Mouse (Mus musculus) liver, postnatal 0 days (tissue): ENCODE measurements around the gene Vat1.

Experiments used
- CTCF ChIP-seq: sonication (generic); IDR thresholded peaks from 2 replicates; pipeline ENCODE4 v1.5.1; 2016; ENCODE audit warnings: antibody characterized with exemption, low read depth
- EP300 ChIP-seq: IDR thresholded peaks from 2 replicates; pipeline ENCODE4 v1.6.1; 2016; ENCODE audit warnings: antibody characterized with exemption, low read depth, mild to moderate bottlenecking

DNA sequence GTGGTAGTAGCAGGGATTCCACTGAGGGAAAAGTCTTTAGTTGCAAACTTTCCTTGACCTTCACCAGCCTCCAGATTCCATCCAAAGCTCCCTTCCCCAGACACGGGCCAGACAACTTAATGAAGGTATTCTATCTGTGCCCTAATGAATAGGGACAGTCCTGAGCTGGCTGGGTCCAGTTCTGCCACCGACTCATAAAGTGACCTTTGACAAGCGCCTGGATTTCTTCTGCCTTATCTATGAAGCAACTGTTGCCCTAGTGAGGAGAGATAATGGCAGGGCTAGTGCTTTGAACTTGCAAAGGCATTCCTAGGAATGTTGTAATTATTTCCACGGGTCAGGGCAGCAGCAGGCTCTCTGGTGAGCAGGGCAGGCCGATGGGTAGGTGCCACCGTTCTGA, 14.9 kb upstream of the Vat1 start:
- TF ChIP-seq CTCF: no peak
- TF ChIP-seq EP300: no peak
